Mouse (Mus musculus): ENCODE data around the gene Tas2r136. TPM values are rescaled to one million over a fixed set of nuclear protein-coding genes. Genes with fewer than 3 reads are reported as not detected.

The Tas2r136 gene
- not detected in 2 replicates for polyA plus RNA-seq (2012; rRNA removed)

DNA sequence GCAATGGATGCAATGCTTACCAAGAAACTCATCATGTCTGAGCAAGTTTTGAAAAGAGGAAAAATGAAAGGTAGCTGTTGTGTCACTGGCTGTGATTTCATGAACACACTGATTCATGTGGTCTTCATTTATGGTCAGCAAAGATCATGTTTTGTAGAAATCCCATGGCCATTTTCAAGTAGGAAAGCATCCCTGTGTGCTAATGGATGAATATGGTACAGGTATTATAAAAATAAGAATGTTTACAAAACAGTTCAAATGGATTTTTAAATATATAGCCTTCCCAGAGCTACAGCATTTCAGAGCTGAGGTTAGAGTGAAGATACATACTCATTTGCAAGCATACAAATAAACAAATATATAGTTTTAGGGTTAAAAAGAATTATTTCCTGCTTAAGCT is at the start of gene Tas2r136:
Gene Tas2r136, minus strand, starts transcription at position 101 of the 400 bp plus-strand sequence.

DNA sequence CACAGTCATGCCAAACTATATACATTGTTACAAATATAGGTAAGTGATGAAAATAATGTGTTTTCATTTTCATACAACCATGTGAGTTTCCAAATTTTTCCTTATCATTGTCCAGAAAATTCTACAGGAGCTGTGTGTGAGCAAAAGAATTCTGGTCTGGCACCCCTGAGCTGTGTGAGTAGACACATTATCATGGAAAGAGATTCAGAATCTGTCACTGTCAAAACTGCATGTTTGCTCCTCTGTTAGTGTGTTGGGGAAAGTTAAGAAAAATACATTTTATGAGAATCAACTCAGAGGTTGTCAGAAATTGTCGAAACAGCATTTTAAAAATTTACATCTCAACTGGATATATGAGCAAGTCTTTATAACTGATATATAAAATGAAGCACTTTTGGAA is 24.6 kb upstream of the Tas2r136 start, which contains the start of gene Tas2r117:
Gene Tas2r117, plus strand, starts transcription at position 301 of the 400 bp plus-strand sequence.

DNA sequence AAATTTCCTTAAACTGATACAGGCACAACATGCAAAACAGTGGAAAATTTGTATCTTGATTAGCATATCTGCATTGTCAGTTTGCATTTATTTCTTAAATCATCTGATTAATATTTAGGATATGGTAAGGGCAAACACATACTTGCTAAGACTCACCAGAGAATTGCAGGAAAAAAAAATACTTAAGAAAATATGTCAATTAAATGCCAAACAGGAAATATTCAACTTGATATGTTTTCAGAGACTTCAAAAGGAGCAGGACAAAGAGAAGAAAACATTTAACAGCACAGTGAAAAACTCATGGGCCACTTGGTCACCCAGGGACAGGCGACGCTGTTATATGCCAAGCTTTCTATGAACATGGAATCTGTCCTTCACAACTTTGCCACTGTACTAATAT is 16.1 kb downstream of the Tas2r136 start, which contains the start of gene Tas2r102:
Gene Tas2r102, plus strand, starts transcription at position 301 of the 400 bp plus-strand sequence.

DNA sequence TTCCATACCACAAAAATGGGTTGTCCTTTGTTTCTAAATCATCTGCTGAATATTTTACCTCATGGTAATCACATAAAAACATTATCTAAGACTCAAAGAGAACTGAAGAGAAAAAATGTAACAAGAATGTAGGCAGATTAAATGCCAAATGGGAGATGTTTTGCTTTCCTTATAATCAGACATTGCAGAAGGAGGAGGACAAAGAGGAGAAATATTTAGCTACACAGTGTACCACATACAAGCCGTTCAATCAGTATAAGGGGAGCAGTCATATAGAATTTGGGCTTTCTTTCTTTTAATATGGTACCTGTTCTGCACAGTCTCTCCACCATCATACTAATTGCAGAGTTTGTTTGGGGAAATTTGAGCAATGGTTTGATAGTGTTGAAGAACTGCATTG is 23.5 kb downstream of the Tas2r136 start, which contains the start of gene Tas2r124:
Gene Tas2r124, plus strand, starts transcription at position 301 of the 400 bp plus-strand sequence.

DNA sequence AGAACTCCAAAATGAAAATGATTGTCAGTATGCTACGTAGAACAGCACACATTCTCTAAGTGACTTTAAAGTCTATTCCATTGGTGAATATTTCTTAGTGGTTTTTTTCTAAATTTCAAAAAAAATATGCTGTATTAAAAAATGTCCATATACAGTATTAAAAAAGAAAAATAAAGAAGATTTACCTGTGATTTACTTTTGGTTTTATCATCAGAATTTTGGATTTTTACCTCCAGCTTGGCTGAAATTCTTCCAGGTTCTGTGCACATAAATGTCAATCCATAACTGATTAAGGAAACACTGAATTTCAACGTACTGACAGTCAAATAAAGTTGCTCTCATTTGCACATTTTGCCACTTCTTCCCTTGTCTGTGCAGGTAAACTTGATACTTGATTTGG is 40.0 kb downstream of the Tas2r136 start, which contains the start of gene Tas2r115:
Gene Tas2r115, minus strand, starts transcription at position 101 of the 400 bp plus-strand sequence.

Other genes starting within 250 kb of the Tas2r136 start
- not detected in 2 replicates for gene Prh1, start 208.4 kb downstream of the Tas2r136 start, polyA plus RNA-seq (2012; rRNA removed)
- gene Prp2, start 182.2 kb downstream of the Tas2r136 start, polyA plus RNA-seq (2012; rRNA removed) = not detected in 2 replicates
- gene A630073D07Rik, start 126.6 kb downstream of the Tas2r136 start, polyA plus RNA-seq (2012; rRNA removed) = not detected in 2 replicates
- gene Tas2r120, start 121.2 kb downstream of the Tas2r136 start, polyA plus RNA-seq (2012; rRNA removed) = not detected in 2 replicates
- gene Tas2r121, start 77.2 kb downstream of the Tas2r136 start, polyA plus RNA-seq (2012; rRNA removed) = not detected in 2 replicates
- not detected in 2 replicates for gene Tas2r122, start 66.2 kb downstream of the Tas2r136 start, polyA plus RNA-seq (2012; rRNA removed)
- not detected in 2 replicates for gene Tas2r115, start 40.1 kb downstream of the Tas2r136 start, polyA plus RNA-seq (2012; rRNA removed)
- gene Tas2r124, start 23.4 kb downstream of the Tas2r136 start, polyA plus RNA-seq (2012; rRNA removed) = not detected in 2 replicates
- not detected in 2 replicates for gene Tas2r102, start 16.0 kb downstream of the Tas2r136 start, polyA plus RNA-seq (2012; rRNA removed)
- gene Tas2r117, start 24.7 kb upstream of the Tas2r136 start, polyA plus RNA-seq (2012; rRNA removed) = not detected in 2 replicates
- not detected in 2 replicates for gene Tas2r123, start 69.0 kb upstream of the Tas2r136 start, polyA plus RNA-seq (2012; rRNA removed)
- not detected in 2 replicates for gene Tas2r116, start 77.3 kb upstream of the Tas2r136 start, polyA plus RNA-seq (2012; rRNA removed)
- gene Tas2r110, start 89.8 kb upstream of the Tas2r136 start, polyA plus RNA-seq (2012; rRNA removed) = not detected in 2 replicates
- not detected in 2 replicates for gene Tas2r113, start 114.8 kb upstream of the Tas2r136 start, polyA plus RNA-seq (2012; rRNA removed)
- not detected in 2 replicates for gene Tas2r125, start 131.5 kb upstream of the Tas2r136 start, polyA plus RNA-seq (2012; rRNA removed)
- not detected in 2 replicates for gene Tas2r129, start 172.9 kb upstream of the Tas2r136 start, polyA plus RNA-seq (2012; rRNA removed)
- not detected in 2 replicates for gene Tas2r131, start 179.8 kb upstream of the Tas2r136 start, polyA plus RNA-seq (2012; rRNA removed)
- gene Tas2r109, start 202.8 kb upstream of the Tas2r136 start, polyA plus RNA-seq (2012; rRNA removed) = not detected in 2 replicates